Mouse (Mus musculus) heart, embryonic 10.5 days (tissue): ENCODE results near the gene Trp53bp2. TPM values are rescaled to one million over a fixed set of nuclear protein-coding genes. Genes with fewer than 3 reads are reported as not detected.

Experiments used
- polyA plus RNA-seq: library from polyadenylated mRNA; unstranded; fragments of >200 nt; fragmentation: Nextera tagmentation; extraction: Ambion mirVana; gene quantifications from 2 replicates; pipeline ENCODE4 v1.2.1, GENCODE M21; 2016

Gene Trp53bp2
- polyA plus RNA-seq, 1 experiment from 2014 or later = 23.4 TPM

Other genes with a start within 250 kb of the Trp53bp2 start
- not detected in 2 replicates for gene Vmn1r1, start 244.7 kb upstream of the Trp53bp2 start, polyA plus RNA-seq
- 156 and 164 TPM in 2 replicates for gene Degs1, start 126.4 kb upstream of the Trp53bp2 start, polyA plus RNA-seq
- gene Fbxo28, start 67.5 kb upstream of the Trp53bp2 start, polyA plus RNA-seq = 14.6 and 19.0 TPM in 2 replicates
- 96.0 and 107 TPM in 2 replicates for gene Capn2, start 108.4 kb downstream of the Trp53bp2 start, polyA plus RNA-seq
- 0.05 TPM in 1 of 2 replicates, not detected in the other for gene Capn8, start 155.8 kb downstream of the Trp53bp2 start, polyA plus RNA-seq